ENCODE assay signal across 8 mouse cellular contexts in genomic region chr13:119378404-119379037, GRCm38 (mm10). TPM values are rescaled to one million over a fixed set of nuclear protein-coding genes. Genes with fewer than 3 reads are reported as not detected.
DNase-seq lines count a peak whose midpoint lies in the region; ATAC-seq and TF ChIP-seq lines count a peak whose summit lies in the region.

No protein-coding gene starts in this region.

- peak; percentile 76 for TF ChIP-seq CTCF in forebrain, postnatal 0 days (IDR thresholded peaks at IDR 0.05; ENCODE audit: low read depth)
- TF ChIP-seq CTCF in spleen, adult 2 months (IDR thresholded peaks at IDR 0.05; ENCODE audit: extremely low read depth, insufficient read depth, insufficient read length, insufficient replicate concordance) = peak; percentile 74; the same call in 1 of the 2 replicates

- H3K27ac ChIP-seq in forebrain, postnatal 0 days (ENCODE audit: low read depth, low read length) = no peak overlapping the region
- no peak overlapping the region for H3K27ac ChIP-seq in intestine, embryonic 15.5 days
- no peak overlapping the region for H3K27ac ChIP-seq in midbrain, embryonic 11.5 days (ENCODE audit: low read depth, low read length)
- no peak overlapping the region for H3K27ac ChIP-seq in spleen, adult 2 months (ENCODE audit: insufficient read depth, low read length)

- no peaks in the 10 kb centered on the region for H3K9me3 ChIP-seq in forebrain, postnatal 0 days (ENCODE audit: low read length)
- H3K9me3 ChIP-seq in intestine, embryonic 15.5 days = no peaks in the 10 kb centered on the region
- no peaks in the 10 kb centered on the region for H3K9me3 ChIP-seq in midbrain, embryonic 11.5 days (ENCODE audit: control insufficient read depth, low read length)

- H3K4me3 ChIP-seq in forebrain, postnatal 0 days (ENCODE audit: low read depth, low read length) = no peak overlapping the region
- no peak overlapping the region for H3K4me3 ChIP-seq in intestine, embryonic 15.5 days (replicated peaks)
- no peak overlapping the region for H3K4me3 ChIP-seq in midbrain, embryonic 11.5 days (ENCODE audit: low read depth, low read length)
- H3K4me3 ChIP-seq in spleen, adult 2 months (ENCODE audit: extremely low read depth, insufficient read depth, insufficient read length) = no peak overlapping the region

- TF ChIP-seq POLR2A in spleen, adult 2 months (IDR thresholded peaks at IDR 0.05; ENCODE audit: low read depth, low read length) = no peak

- H3K4me2 ChIP-seq in forebrain, postnatal 0 days (ENCODE audit: low read depth) = no peak overlapping the region
- H3K4me2 ChIP-seq in intestine, embryonic 15.5 days (replicated peaks) = no peak overlapping the region
- no peak overlapping the region for H3K4me2 ChIP-seq in midbrain, embryonic 11.5 days

- peak; percentile 66 for DNase-seq in gastrocnemius, adult 18-20 months (ENCODE audit: low spot score)
- DNase-seq in gastrocnemius, postnatal 25 days = no peak
- DNase-seq in cerebellum, adult 11-12 months = peak; percentile 20
- DNase-seq in forebrain, postnatal 0 days = peak; percentile 76
- DNase-seq in left cerebral cortex, postnatal 14 days (ENCODE audit: low spot score in 2 of 2) = peak; percentile 78 to 86
- DNase-seq in midbrain, embryonic 11.5 days (ENCODE audit: low spot score, missing footprints) = peak; percentile 98
- DNase-seq in spleen, adult 2 months (ENCODE audit: low read depth in 1 of 2, low spot score in 2 of 2) = peak; percentile 3 to 71

- intact Hi-C loops in left cerebral cortex, postnatal 14 days (cut with DNase I) = loop anchor here (5.0 kb wide), 1 partner anchor 976 kb away; no protein-coding TSS in a partner anchor

- peak; percentile 48 for ATAC-seq in forebrain, postnatal 0 days
- peak; percentile 49; the same call in 1 of the 2 replicates for ATAC-seq in intestine, embryonic 15.5 days
- peak; percentile 59; the same call in 1 of the 2 replicates for ATAC-seq in midbrain, embryonic 11.5 days (ENCODE audit: low FRiP score)

- H3K36me3 ChIP-seq in forebrain, postnatal 0 days (ENCODE audit: insufficient read depth) = peaks cover 10% of the 10 kb centered on the region
- peaks cover 8% of the 10 kb centered on the region; the same call in 1 of the 2 replicates for H3K36me3 ChIP-seq in intestine, embryonic 15.5 days
- H3K36me3 ChIP-seq in midbrain, embryonic 11.5 days (ENCODE audit: control insufficient read depth, insufficient read depth, low read length) = no peaks in the 10 kb centered on the region; the same call in 1 of the 2 replicates
- H3K36me3 ChIP-seq in spleen, adult 2 months (ENCODE audit: control insufficient read depth, insufficient read depth, low read length) = peaks cover 8% of the 10 kb centered on the region; the same call in 1 of the 2 replicates

- no peaks in the 10 kb centered on the region for H3K27me3 ChIP-seq in forebrain, postnatal 0 days (ENCODE audit: insufficient read depth, low read length)
- H3K27me3 ChIP-seq in intestine, embryonic 15.5 days (replicated peaks) = no peaks in the 10 kb centered on the region
- H3K27me3 ChIP-seq in midbrain, embryonic 11.5 days (ENCODE audit: control insufficient read depth, insufficient read depth, low read length) = no peaks in the 10 kb centered on the region
- no peaks in the 10 kb centered on the region for H3K27me3 ChIP-seq in spleen, adult 2 months (ENCODE audit: control insufficient read depth, insufficient read depth, low read length)

- no peaks in the 10 kb centered on the region for H3K4me1 ChIP-seq in forebrain, postnatal 0 days (ENCODE audit: insufficient read depth)
- no peaks in the 10 kb centered on the region for H3K4me1 ChIP-seq in intestine, embryonic 15.5 days (replicated peaks)
- H3K4me1 ChIP-seq in midbrain, embryonic 11.5 days (ENCODE audit: control insufficient read depth, insufficient read depth, low read length) = no peaks in the 10 kb centered on the region
- no peaks in the 10 kb centered on the region for H3K4me1 ChIP-seq in spleen, adult 2 months (ENCODE audit: control insufficient read depth, insufficient read depth, insufficient read length)

- 58% methylated on average over 5 of the region's 5 CpGs for WGBS in forebrain, postnatal 0 days
- WGBS in intestine, embryonic 15.5 days = 41% methylated on average over 5 of the region's 5 CpGs
- 52% methylated on average over 5 of the region's 5 CpGs for WGBS in midbrain, embryonic 11.5 days
- WGBS in spleen, adult 2 months = 63% methylated on average over 5 of the region's 5 CpGs

- no peak overlapping the region for H3K9ac ChIP-seq in forebrain, postnatal 0 days
- H3K9ac ChIP-seq in intestine, embryonic 15.5 days = no peak overlapping the region
- no peak overlapping the region for H3K9ac ChIP-seq in midbrain, embryonic 11.5 days (ENCODE audit: low read length)

RNA-seq across cellular contexts. Expression of gene Paip1, which starts 49.9 kb away (rescaled TPM):
- total RNA-seq in gastrocnemius, adult 18-20 months (2021) = 100 to 1,000 TPM in 1 of 2 experiments, 10 to 100 TPM in 1; 98.9 to 103 TPM
- 10 to 100 TPM; 78.6 to 79.2 TPM for total RNA-seq in gastrocnemius, postnatal 25 days (2021)
- total RNA-seq in forebrain, postnatal 0 days (2014; rRNA removed) = 142 and 145 TPM in 2 replicates
- 149 and 157 TPM in 2 replicates for polyA plus RNA-seq in forebrain, postnatal 0 days (2015; fragmentation: Nextera tagmentation; extraction: Ambion mirVana)
- polyA plus RNA-seq in intestine, embryonic 15.5 days (2015; fragmentation: Nextera tagmentation; extraction: Ambion mirVana) = 62.0 and 82.6 TPM in 2 replicates
- 100 to 1,000 TPM in 1 of 2 experiments, 10 to 100 TPM in 1; 96.3 to 101 TPM for total RNA-seq in left cerebral cortex, postnatal 14 days (2021)
- polyA plus RNA-seq in midbrain, embryonic 11.5 days (2014; fragmentation: Nextera tagmentation; extraction: Ambion mirVana) = 153 and 170 TPM in 2 replicates
- polyA plus RNA-seq in spleen, adult 2 months (2012; rRNA removed) = 7.2 and 7.8 TPM in 2 replicates
